Mouse (Mus musculus) testis, adult 2 months (tissue): ENCODE measurements around the gene Pklr.

Experiments used
- CTCF ChIP-seq: fragments of 200-500 bp; IDR thresholded peaks from 2 replicates; pipeline ENCODE4 v1.5.1; 2012; ENCODE audit warnings: low read depth, mild to moderate bottlenecking, inconsistent platforms, low read length, moderate library complexity; ENCODE audit not compliant: control insufficient read depth, insufficient read depth, insufficient replicate concordance
- POLR2A ChIP-seq: fragments of 200-500 bp; IDR thresholded peaks from 2 replicates; pipeline ENCODE4 v1.6.1; 2012; ENCODE audit warnings: low read depth, mild to moderate bottlenecking, inconsistent platforms, low read length, moderate library complexity; ENCODE audit not compliant: control insufficient read depth

DNA sequence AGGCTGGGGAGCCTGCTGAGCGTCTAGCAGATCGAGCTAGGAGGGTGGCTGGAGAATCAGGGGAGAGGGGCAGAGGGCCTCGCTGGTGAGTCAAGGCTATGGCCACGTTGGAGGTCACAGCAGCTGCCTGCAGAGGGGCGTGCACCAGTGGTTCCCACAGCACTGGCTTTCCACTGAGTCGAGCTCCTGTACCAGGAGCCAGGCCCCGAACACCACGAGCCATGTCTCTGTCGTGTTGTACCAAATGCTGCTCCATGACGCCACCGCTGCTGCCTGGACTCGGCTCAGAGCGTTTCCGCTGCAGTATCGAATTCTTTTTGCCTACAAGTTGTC is 12.0 kb downstream of the Pklr start:
- TF ChIP-seq POLR2A: no peak
- no peak for TF ChIP-seq CTCF
